Mouse (Mus musculus) spleen, embryonic (tissue): ENCODE results near the gene Prune1.

Experiments
- CTCF ChIA-PET: fragments of 350-600 bp; sonication (Branson Sonifier 250); formaldehyde crosslinking; loops from one replicate; lab custom pipeline; 2022; lab: Charles Lee

The Prune1 gene

GRCm38 (mm10) chr3:95282381-95282864, 547 bp upstream of the Prune1 start:
- CTCF ChIA-PET = no interaction called here

DNA sequence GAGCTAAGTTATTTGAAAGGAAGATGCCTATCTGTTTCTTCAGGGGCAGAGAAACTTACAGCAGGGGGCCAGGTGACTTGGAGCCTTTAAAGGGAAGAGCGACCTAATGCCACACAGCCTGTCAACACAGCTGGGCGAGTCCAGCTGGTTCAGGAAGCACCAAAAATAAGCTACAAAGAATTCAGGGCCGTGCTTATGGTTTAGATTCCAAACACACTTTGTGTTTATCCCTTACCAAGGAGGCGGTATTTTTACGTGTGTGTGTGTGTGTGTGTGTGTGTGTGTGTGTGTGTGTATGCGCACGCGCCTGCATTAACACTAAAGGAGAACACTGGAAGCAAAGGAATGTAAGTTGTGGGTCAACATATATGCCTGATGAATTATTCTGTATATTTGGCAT, 1.1 kb downstream of the Prune1 start:
- CTCF ChIA-PET = no interaction called here

- CTCF ChIA-PET = no interaction called here
Observed at GRCm38 (mm10) chr3:95277149-95277551, 4.7 kb downstream of the Prune1 start.

GRCm38 (mm10) chr3:95276428-95276934, 5.4 kb downstream of the Prune1 start:
- CTCF ChIA-PET = no interaction called here

DNA sequence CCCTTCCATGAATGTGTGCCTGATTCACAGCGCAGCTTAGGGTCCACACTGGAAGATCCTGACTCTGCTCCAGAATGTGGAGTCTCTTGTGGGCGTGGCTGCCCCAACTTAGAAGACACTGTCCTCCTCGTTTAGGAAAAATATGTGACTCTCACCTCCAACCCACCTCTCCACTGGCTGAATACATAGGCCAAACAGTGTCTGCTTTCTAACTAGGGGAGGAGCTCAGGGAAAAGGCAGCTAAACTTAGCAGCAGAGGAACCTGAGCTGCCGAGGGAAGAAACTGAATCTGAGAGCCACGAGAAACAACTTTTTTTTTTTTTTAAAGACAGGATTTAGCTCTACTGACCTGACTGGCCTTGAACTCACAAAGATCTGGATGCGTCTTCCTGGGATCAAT, 6.7 kb downstream of the Prune1 start:
- CTCF ChIA-PET = interaction anchor here (0.7 kb wide), 1 partner anchor 115 kb away, joined by 3 read pairs; no protein-coding TSS in a partner anchor

GRCm38 (mm10) chr3:95274453-95274852, 7.4 kb downstream of the Prune1 start:
- CTCF ChIA-PET = no interaction called here

DNA sequence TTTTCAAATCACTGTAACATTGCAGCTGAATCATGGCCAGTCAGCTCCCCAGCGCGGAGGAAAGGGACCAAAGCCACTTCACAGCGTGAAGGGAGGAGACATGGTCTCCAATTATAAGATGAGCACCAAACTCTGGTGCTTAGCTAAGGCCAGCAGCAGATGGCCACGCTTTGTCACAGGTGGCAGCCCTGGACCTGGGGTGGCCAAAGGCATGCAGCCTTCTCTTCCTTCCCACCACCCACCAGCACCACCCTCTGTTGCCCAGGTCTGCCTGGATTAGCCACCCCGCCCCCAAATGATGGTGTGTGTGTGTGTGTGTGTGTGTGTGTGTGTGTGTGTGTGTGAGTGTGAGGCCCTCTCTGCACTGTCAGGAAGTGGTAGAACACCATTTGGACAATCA, 8.4 kb downstream of the Prune1 start:
- CTCF ChIA-PET = no interaction called here

GRCm38 (mm10) chr3:95270766-95271364, 11.0 kb downstream of the Prune1 start:
- CTCF ChIA-PET = no interaction called here

GRCm38 (mm10) chr3:95269789-95270188, 12.1 kb downstream of the Prune1 start:
- CTCF ChIA-PET = no interaction called here

GRCm38 (mm10) chr3:95267855-95268254, 14.0 kb downstream of the Prune1 start:
- CTCF ChIA-PET = no interaction called here

DNA sequence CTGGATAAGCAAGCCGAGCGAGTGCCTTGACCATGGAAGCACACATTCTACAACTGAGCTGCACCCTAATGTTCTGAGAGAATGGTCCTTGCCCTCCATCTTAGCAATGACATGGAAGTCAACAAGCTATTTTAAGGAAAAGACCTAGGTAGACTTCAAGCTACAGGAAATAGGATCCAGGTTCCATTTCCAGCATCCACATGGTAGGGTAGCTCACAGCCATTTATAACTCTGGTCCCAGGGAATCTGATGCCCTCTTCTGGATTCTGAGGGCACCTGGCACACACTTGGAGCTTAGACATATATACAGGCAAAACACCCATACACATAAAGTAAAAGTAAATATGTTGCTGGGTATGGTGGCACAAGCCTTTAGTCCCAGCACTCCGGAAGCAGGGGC, 15.8 kb downstream of the Prune1 start:
- CTCF ChIA-PET = no interaction called here

DNA sequence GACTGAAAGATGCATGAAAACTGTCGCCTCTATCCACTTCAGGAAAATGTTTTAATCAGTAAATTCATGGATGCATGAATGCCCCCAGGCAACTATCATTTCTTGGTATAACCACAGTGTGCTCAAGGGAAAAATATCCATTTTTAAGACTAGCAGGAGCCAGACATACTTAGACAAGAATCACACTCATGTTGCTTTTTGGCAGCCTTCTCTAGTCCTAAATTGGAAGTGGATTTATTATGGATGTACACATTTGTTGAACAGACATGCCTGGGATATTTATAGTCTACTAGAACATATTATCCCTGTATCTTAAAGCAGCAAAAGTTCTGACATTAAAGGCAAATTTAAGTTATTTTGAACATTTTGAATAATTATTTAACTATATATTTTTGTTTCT, 17.2 kb downstream of the Prune1 start:
- CTCF ChIA-PET = no interaction called here

DNA sequence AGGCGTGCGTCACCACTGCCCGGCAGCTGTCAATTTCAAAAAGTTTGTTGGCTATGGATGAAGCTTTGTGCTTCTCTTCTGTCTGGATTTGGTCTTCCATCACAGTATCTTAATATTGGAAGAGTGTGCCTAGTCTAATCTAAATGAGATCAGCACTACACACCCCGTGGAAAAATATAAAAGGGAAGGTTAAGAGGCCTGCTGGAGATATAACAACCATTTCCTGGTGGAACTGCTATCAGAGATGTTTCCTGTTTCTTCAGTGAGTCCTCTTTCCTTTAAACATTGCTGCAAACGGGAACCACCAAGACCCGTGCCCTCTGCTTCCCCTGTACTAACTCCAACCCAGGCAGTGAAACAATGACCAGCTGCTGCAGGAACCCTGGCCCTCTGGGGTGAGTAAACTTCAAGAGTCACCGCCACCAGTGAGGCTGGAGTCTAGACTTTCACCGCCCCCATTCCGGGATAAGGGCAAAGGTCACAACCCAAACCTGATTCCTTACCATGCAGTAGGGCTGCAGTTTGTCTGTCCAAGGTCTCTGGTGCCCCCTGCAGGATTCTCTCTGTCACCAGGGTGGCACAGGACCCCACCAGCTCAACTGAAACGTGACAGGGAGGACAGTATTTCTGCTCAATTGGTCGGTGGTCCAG, 18.7 kb downstream of the Prune1 start:
- CTCF ChIA-PET = interaction anchor here (0.5 to 0.9 kb wide), 3 partner anchors 49 to 714 kb away, joined by 3 to 5 read pairs (median 3); no protein-coding TSS in a partner anchor

DNA sequence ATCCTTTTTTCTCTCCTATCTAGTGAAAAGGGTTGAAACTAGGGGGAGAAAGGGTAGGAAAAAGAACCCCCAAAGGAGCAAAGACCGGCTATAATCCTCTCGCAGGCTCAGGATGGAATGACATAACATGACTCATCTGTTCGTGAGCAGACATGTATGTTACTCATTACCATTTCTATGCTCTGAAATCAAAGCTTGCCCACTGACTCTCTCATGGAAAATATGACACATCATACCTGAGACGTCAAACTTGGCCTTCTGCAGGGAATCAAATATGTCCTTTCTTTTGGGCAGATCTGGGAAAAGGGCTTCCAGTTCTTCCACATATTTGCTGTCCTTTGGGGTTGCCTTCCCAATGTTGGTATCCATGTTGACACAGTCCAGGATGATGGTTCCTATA, 19.9 kb downstream of the Prune1 start:
- CTCF ChIA-PET = interaction anchor here (0.5 kb wide), 1 partner anchor 49 kb away, joined by 10 read pairs; no protein-coding TSS in a partner anchor

GRCm38 (mm10) chr3:95256931-95257330, 24.9 kb downstream of the Prune1 start:
- CTCF ChIA-PET = no interaction called here

GRCm38 (mm10) chr3:95250783-95251424, 31.0 kb downstream of the Prune1 start, which contains the start of gene Bnipl:
Gene Bnipl (minus strand): TSS chr3:95251193.
- CTCF ChIA-PET = interaction anchor here (1.3 kb wide), 1 partner anchor 15 kb away, joined by 3 read pairs; no protein-coding TSS in a partner anchor

GRCm38 (mm10) chr3:95250361-95250760, 31.5 kb downstream of the Prune1 start:
- CTCF ChIA-PET = no interaction called here

DNA sequence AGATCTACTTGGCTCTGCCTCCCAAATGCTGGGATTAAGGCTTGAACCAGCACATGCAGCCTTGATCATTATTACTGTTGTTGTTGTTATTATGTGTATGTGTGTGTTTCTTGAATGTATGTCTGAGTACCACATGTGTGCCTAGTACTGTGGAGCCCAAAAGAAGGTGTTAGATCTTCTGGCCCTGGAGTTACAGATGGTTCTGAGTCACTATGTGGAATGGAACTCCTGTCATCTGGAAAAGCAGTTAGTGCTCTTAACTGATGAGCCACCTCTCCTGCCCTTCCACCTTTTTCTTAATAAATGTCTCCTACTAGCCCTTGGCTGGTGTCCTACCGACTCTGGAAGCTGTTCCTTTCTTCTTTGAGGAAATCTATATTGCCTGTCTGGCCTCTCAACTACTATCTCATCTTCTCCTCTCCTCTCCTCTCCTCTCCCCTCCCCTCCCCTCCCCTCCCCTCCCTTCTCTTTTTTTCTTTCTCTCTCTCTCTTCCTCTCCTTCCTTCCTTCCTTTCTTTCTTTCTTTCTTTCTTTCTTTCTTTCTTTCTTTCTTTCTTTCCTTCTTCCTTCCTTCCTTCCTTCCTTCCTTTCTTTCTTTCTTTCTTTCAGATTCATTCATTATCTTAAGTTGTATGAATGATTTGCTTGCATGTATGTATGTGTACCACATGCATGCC, 34.1 kb downstream of the Prune1 start:
- CTCF ChIA-PET = no interaction called here

DNA sequence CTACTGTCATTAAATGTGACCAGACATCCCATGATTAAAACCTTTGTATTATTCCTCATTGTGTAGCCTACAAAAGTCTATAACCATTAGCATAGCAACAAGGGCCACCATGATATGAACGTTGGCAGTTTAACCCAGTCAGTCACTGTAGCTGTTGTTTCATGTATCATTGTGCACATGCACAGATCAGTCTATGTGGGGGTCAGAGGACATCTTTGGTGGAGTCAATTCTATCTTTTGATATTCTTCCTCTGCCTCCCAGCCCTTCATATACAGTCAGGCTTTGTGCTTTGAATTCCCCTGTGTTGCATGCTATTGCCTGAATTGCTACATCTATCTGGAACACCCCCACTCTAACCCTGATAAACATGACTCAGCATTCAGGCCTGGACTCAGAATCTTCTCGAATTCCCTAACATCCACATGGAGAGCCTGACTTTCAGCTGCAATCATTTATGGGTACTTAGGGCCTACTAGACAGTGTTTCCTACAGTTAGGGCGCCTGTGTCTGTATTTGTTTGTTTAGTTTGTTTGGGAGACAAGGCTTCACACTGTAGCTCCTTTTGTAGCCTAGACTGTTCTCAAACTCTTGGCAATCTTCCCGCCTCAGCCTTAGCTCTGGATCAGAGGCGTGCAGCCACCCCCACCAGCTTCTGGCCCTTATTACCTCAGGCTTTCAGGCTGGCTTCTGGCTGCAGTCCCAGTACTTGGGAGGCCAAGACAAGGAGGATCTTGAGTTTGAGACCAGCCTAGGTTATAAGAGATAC, 35.2 kb downstream of the Prune1 start:
- CTCF ChIA-PET = no interaction called here

DNA sequence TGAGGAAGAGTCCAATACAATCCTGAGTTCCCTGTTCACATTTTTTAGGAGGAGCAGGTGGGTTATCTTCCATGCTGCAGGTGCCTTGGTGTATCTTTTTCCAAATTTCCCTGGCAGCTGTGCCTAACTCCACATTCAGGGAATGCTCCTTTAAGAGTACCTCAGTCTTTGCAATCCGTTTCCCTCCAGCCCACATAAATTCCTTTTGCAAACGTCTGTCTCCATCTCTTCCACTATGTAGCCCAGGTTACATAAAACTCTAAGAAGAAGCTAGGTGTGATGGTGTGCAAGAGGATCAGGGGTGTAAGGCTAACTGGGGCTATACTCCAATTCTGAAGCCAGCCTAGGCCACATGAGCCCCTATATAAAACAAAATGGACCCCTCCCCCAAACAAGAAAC, 38.8 kb downstream of the Prune1 start:
- CTCF ChIA-PET = interaction anchor here (0.7 kb wide), 1 partner anchor 11 kb away, joined by 5 read pairs; no protein-coding TSS in a partner anchor

DNA sequence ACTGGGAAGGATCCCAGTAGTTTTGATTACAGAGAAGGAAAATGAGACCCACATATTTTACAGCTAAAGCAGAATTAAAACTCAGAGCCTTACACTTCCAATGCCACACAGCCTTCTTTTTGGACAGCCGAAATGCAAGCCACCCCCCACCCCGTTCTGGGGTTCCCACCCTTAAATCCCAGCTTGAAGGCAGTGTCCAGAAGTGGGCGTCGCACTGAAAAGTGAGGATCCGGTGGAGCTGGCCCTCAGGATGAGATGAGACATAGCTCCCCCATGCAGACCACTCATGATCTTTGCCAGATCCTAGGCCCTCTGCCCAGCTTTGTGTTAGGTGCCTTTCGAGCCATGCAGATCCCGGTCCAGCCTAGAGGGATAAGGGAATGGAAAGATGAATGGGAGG, 40.4 kb downstream of the Prune1 start, which contains the start of gene Gm128:
Gene Gm128, minus strand, starts transcription at position 101 of the 400 bp plus-strand sequence.
- CTCF ChIA-PET = no interaction called here
